Mouse (Mus musculus) lung, postnatal 0 days (tissue): Measurements from ENCODE around the gene Marf1.

Experiments used
- CTCF ChIP-seq: IDR thresholded peaks from 2 replicates; pipeline ENCODE4 v1.5.1; 2016; ENCODE audit warnings: antibody characterized with exemption, mild to moderate bottlenecking
- EP300 ChIP-seq: IDR thresholded peaks from 2 replicates; pipeline ENCODE4 v1.6.1; 2016; ENCODE audit warnings: antibody characterized with exemption, mild to moderate bottlenecking, control low read depth

- TF ChIP-seq CTCF (no peak), EP300 (no peak)
Observed at GRCm38 (mm10) chr16:14185516-14185915, 22.4 kb upstream of the Marf1 start.
